Mouse (Mus musculus) limb, embryonic 14.5 days (tissue): ENCODE measurements around the gene Bcar1. TPM values are rescaled to one million over a fixed set of nuclear protein-coding genes. Genes with fewer than 3 reads are reported as not detected.

Experiments
- ATAC-seq: fragments of 200-750 bp; cut with Nextera tagmentation; 2 replicates; pipeline ENCODE4 v1.8.0; 2017; ENCODE audit warnings: low read depth, moderate number of reproducible peaks, moderate TSS enrichment; ENCODE audit not compliant: low FRiP score
- DNase-seq: peaks from one replicate; pipeline ENCODE4 v3.0.0-alpha.2; 2015; ENCODE audit warnings: low spot score
- H3K27ac ChIP-seq: fragments of 300-500 bp; sonication (generic); replicated peaks from 2 replicates; pipeline ENCODE4 v1.5.1; 2014; ENCODE audit warnings: low read depth, mild to moderate bottlenecking, low read length, moderate library complexity, mixed read lengths
- H3K27me3 ChIP-seq: fragments of 300-500 bp; sonication (generic); 2 replicates; pipeline ENCODE4 v1.6.1; 2014; ENCODE audit warnings: low read length, mixed read lengths; ENCODE audit not compliant: control insufficient read depth, insufficient read depth
- H3K36me3 ChIP-seq: fragments of 300-500 bp; sonication (generic); 2 replicates; pipeline ENCODE4 v1.6.1; 2014; ENCODE audit warnings: mild to moderate bottlenecking, low read length, moderate library complexity, mixed read lengths; ENCODE audit not compliant: control insufficient read depth, insufficient read depth
- H3K4me1 ChIP-seq: fragments of 300-500 bp; sonication (generic); 2 replicates; pipeline ENCODE4 v1.6.1; 2014; ENCODE audit warnings: antibody characterized with exemption, low read length, mixed read lengths; ENCODE audit not compliant: control insufficient read depth, insufficient read depth
- H3K4me2 ChIP-seq: fragments of 300-500 bp; sonication (generic); replicated peaks from 2 replicates; pipeline ENCODE4 v1.6.1; 2014; ENCODE audit warnings: low read depth, mild to moderate bottlenecking, low read length, moderate library complexity; ENCODE audit not compliant: severe bottlenecking
- H3K4me3 ChIP-seq: fragments of 300-500 bp; sonication (generic); replicated peaks from 2 replicates; pipeline ENCODE4 v1.5.1; 2014; ENCODE audit warnings: low read length
- H3K9ac ChIP-seq: fragments of 300-500 bp; sonication (generic); 2 replicates; pipeline ENCODE4 v1.6.1; 2014; ENCODE audit warnings: mild to moderate bottlenecking, low read depth, low read length, moderate library complexity; ENCODE audit not compliant: severe bottlenecking
- H3K9me3 ChIP-seq: fragments of 300-500 bp; sonication (generic); 2 replicates; pipeline ENCODE4 v1.6.1; 2016; ENCODE audit warnings: low read length; ENCODE audit not compliant: control insufficient read depth
- POLR2A ChIP-seq: fragments of 200-500 bp; IDR thresholded peaks from 2 replicates; pipeline ENCODE4 v1.8.0; 2012; ENCODE audit warnings: inconsistent platforms, mild to moderate bottlenecking, moderate library complexity, borderline replicate concordance; ENCODE audit not compliant: insufficient read depth, insufficient read length; ENCODE audit errors: extremely low read depth
- WGBS: fragments of 180-500 bp; shearing (Covaris S2); extraction: QIAGEN DNeasy Blood & Tissue Kit; methylation state at CpG from one replicate; pipeline ENCODE4 v1.1.7; 2014; 5-methylcytosine and 5-hydroxymethylcytosine counted together
- polyA plus RNA-seq, 2 experiments: library from polyadenylated mRNA; depleted of rRNA in 1 of 2; stranded (reverse) in 1 of 2; unstranded in 1 of 2; fragments of >200 nt; fragmentation: Nextera tagmentation in 1 of 2; extraction: Ambion mirVana in 1 of 2; gene quantifications; 2 replicates each; pipeline versions ENCODE4 v1.2.1 to v1.2.3; 2012 to 2014

The Bcar1 gene
- polyA plus RNA-seq, 2 experiments: 40.7 to 55.5 TPM

GRCm38 (mm10) chr8:111773476-111773875 lies 29.9 kb upstream of the Bcar1 start:
- 98% methylated on average over 5 of the region's 5 CpGs for WGBS
- Histone ChIP-seq H3K9ac (no peak overlapping the region), H3K4me2 (no peak overlapping the region), H3K4me1 (peaks cover 7% of the 10 kb centered on the region), H3K9me3 (no peaks in the 10 kb centered on the region), H3K36me3 (peaks cover 43% of the 10 kb centered on the region), H3K27ac (no peak overlapping the region), H3K4me3 (no peak overlapping the region), H3K27me3 (no peaks in the 10 kb centered on the region)
- DNase-seq: no peak
- TF ChIP-seq POLR2A: no peak
- ATAC-seq: no peak

- no peak for TF ChIP-seq POLR2A
- no peak for DNase-seq
- no peak overlapping the region for H3K27ac ChIP-seq
- peaks cover 7% of the 10 kb centered on the region for H3K4me1 ChIP-seq
- no peaks in the 10 kb centered on the region for H3K9me3 ChIP-seq
- no peak overlapping the region for H3K4me3 ChIP-seq
- H3K9ac ChIP-seq: no peak overlapping the region
- ATAC-seq: no peak
- H3K27me3 ChIP-seq: no peaks in the 10 kb centered on the region
- H3K4me2 ChIP-seq: no peak overlapping the region
- 87% methylated on average over 7 of the region's 7 CpGs for WGBS
- H3K36me3 ChIP-seq: peaks cover 44% of the 10 kb centered on the region
These were observed 29.4 kb upstream of the Bcar1 start for GRCm38 (mm10) chr8:111773057-111773456.

GRCm38 (mm10) chr8:111772083-111772482 lies 28.5 kb upstream of the Bcar1 start:
- no peaks in the 10 kb centered on the region for H3K27me3 ChIP-seq
- 73% methylated on average over 9 of the region's 9 CpGs for WGBS
- H3K4me3 ChIP-seq: no peak overlapping the region
- H3K36me3 ChIP-seq: peaks cover 44% of the 10 kb centered on the region
- peaks cover 7% of the 10 kb centered on the region for H3K4me1 ChIP-seq
- no peak overlapping the region for H3K27ac ChIP-seq
- no peak overlapping the region for H3K9ac ChIP-seq
- no peak overlapping the region for H3K4me2 ChIP-seq
- ATAC-seq (no peak), DNase-seq (no peak)
- TF ChIP-seq POLR2A: no peak
- H3K9me3 ChIP-seq: no peaks in the 10 kb centered on the region

GRCm38 (mm10) chr8:111771625-111772020 lies 28.0 kb upstream of the Bcar1 start:
- Histone ChIP-seq H3K9ac (no peak overlapping the region), H3K4me3 (no peak overlapping the region), H3K36me3 (peaks cover 44% of the 10 kb centered on the region), H3K27ac (no peak overlapping the region), H3K4me1 (peaks cover 7% of the 10 kb centered on the region), H3K9me3 (no peaks in the 10 kb centered on the region), H3K4me2 (no peak overlapping the region), H3K27me3 (no peaks in the 10 kb centered on the region)
- no peak for ATAC-seq
- TF ChIP-seq POLR2A: no peak
- WGBS: 84% methylated on average over 6 of the region's 6 CpGs
- DNase-seq: no peak

GRCm38 (mm10) chr8:111770958-111771624 lies 27.5 kb upstream of the Bcar1 start:
- ATAC-seq (no peak), DNase-seq (no peak)
- H3K9ac ChIP-seq: no peak overlapping the region
- no peaks in the 10 kb centered on the region for H3K27me3 ChIP-seq
- H3K27ac ChIP-seq: no peak overlapping the region
- H3K4me3 ChIP-seq: no peak overlapping the region
- H3K4me2 ChIP-seq: no peak overlapping the region
- H3K9me3 ChIP-seq: no peaks in the 10 kb centered on the region
- H3K36me3 ChIP-seq: peaks cover 50% of the 10 kb centered on the region
- WGBS: 53% methylated on average over 5 of the region's 5 CpGs
- H3K4me1 ChIP-seq: peaks cover 7% of the 10 kb centered on the region
- TF ChIP-seq POLR2A: no peak
